ENCODE assay signal across 24 mouse cellular contexts in genomic region chr2:62619679-62620078, GRCm38 (mm10). TPM values are rescaled to one million over a fixed set of nuclear protein-coding genes. Genes with fewer than 3 reads are reported as not detected.
DNase-seq lines count a peak whose midpoint lies in the region; ATAC-seq and TF ChIP-seq lines count a peak whose summit lies in the region.
"Had no signal": no experiment of that assay in that cellular context is flagged by ENCODE, and none has a peak within 500 bp of the region (broad histone marks: within the 10 kb centered on the region; RNA-seq: fewer than 3 reads in every experiment).

No protein-coding gene starts in this region.

- ATAC-seq in liver, embryonic 15.5 days (ENCODE audit: insufficient read depth): peak; percentile 80
- no peak for ATAC-seq in megakaryocyte, adult 5-6 weeks (ENCODE audit: poor library complexity, severe bottlenecking)
- ATAC-seq: forebrain, embryonic 13.5 days; hindbrain, embryonic 16.5 days; midbrain, embryonic 13.5 days had no signal

- intact Hi-C loops in gastrocnemius, adult 2 months (cut with DNase I): no loop called here

- H3K9ac ChIP-seq in MEL (ENCODE audit: control insufficient read depth, low read depth, low read length, poor library complexity, severe bottlenecking): peak overlapping the region; percentile 44
- H3K9ac ChIP-seq in liver, embryonic 15.5 days: peak overlapping the region; percentile 46
- H3K9ac ChIP-seq: embryonic facial prominence, embryonic 13.5 days; forebrain, embryonic 13.5 days; heart, embryonic 13.5 days; midbrain, embryonic 13.5 days; neural tube, embryonic 13.5 days had no signal

- H3K9me3 ChIP-seq in MEL (replicated peaks; ENCODE audit: insufficient read depth, low read length): no peaks in the 10 kb centered on the region
- H3K9me3 ChIP-seq in liver, embryonic 15.5 days (replicated peaks): no peaks in the 10 kb centered on the region
- H3K9me3 ChIP-seq: embryonic facial prominence, embryonic 13.5 days; forebrain, embryonic 13.5 days; heart, embryonic 13.5 days; midbrain, embryonic 13.5 days; neural tube, embryonic 13.5 days had no signal

- no peaks in the 10 kb centered on the region for H3K27me3 ChIP-seq in MEL (ENCODE audit: control insufficient read depth in 1 of 2, insufficient read depth in 2 of 2, low read length in 2 of 2)
- H3K27me3 ChIP-seq in liver, embryonic 15.5 days: no peaks in the 10 kb centered on the region
- H3K27me3 ChIP-seq: embryonic facial prominence, embryonic 13.5 days; forebrain, embryonic 13.5 days; heart, embryonic 13.5 days; midbrain, embryonic 13.5 days; neural tube, embryonic 13.5 days had no signal

- DNase-seq in MEL (ENCODE audit: low read depth, low spot score) (peak; percentile 66), liver (peak; percentile 72)
- DNase-seq in c-Kit-negative CD71-positive TER-119-positive erythroid progenitor cells, embryonic 14.5 days (ENCODE audit: low read depth, low spot score): peak; percentile 69
- no peak for DNase-seq in kidney, postnatal 10 days
- DNase-seq in kidney, postnatal 36 days: no peak
- DNase-seq in gastrocnemius, adult 2 months: no peak
- DNase-seq: adrenal gland, postnatal 36 days; cerebellum, adult 11 months; cerebellum, adult 9-10 months; gastrocnemius, postnatal 36 days; heart, adult 18-20 months; heart, postnatal 14 days; kidney, adult 18-20 months; lung, postnatal 4 days; thymus, postnatal 14 days had no signal

- TF ChIP-seq EP300 in MEL (IDR thresholded peaks at IDR 0.05; ENCODE audit: low read depth in 1 of 2, low read length in 2 of 2): peak in 1 of 2 experiments; percentile 75; a peak in 2 of 4 replicates

- no peak for TF ChIP-seq CTCF in MEL (IDR thresholded peaks at IDR 0.05 in 2 of 3, conservative IDR thresholded peaks at IDR 0.05 in 1 of 3; ENCODE audit: control insufficient read depth in 1 of 3, insufficient read depth in 1 of 3, low read depth in 2 of 3, low read length in 3 of 3, poor library complexity in 1 of 3, severe bottlenecking in 1 of 3)
- TF ChIP-seq CTCF in gastrocnemius, adult 2 months (IDR thresholded peaks at IDR 0.05): no peak

- H3K4me2 ChIP-seq in liver, embryonic 15.5 days: peak overlapping the region; percentile 56
- H3K4me2 ChIP-seq: embryonic facial prominence, embryonic 13.5 days; forebrain, embryonic 13.5 days; heart, embryonic 13.5 days; midbrain, embryonic 13.5 days; neural tube, embryonic 13.5 days had no signal

- TF ChIP-seq POLR2A in MEL (IDR thresholded peaks at IDR 0.05; ENCODE audit: control insufficient read depth in 1 of 2, insufficient read depth in 1 of 2, low read depth in 1 of 2, low read length in 2 of 2, poor library complexity in 1 of 2): no peak; a peak in 1 of 4 replicates

- H3K4me1 ChIP-seq in MEL (ENCODE audit: control insufficient read depth in 1 of 2, insufficient read depth in 2 of 2, low read length in 2 of 2): peaks cover 27 to 34% of the 10 kb centered on the region in 2 experiments
- peaks cover 39% of the 10 kb centered on the region for H3K4me1 ChIP-seq in liver, embryonic 15.5 days (replicated peaks)
- H3K4me1 ChIP-seq: heart, embryonic 13.5 days; neural tube, embryonic 13.5 days had no signal

- no peaks in the 10 kb centered on the region; the same call in 1 of the 2 replicates for H3K79me2 ChIP-seq in MEL (ENCODE audit: control insufficient read depth, insufficient read depth, low read length, poor library complexity)

- no peak overlapping the region for H3K4me3 ChIP-seq in MEL (ENCODE audit: control insufficient read depth in 1 of 2, insufficient read depth in 1 of 2, low read depth in 2 of 2, low read length in 2 of 2)
- H3K4me3 ChIP-seq in liver, embryonic 15.5 days (replicated peaks): 0 out of 2 replicates have a peak overlapping the region, but pooled peaks have one; percentile 14
- H3K4me3 ChIP-seq in gastrocnemius, adult 2 months: no peak overlapping the region
- H3K4me3 ChIP-seq: embryonic facial prominence, embryonic 13.5 days; forebrain, embryonic 13.5 days; heart, embryonic 13.5 days; midbrain, embryonic 13.5 days; neural tube, embryonic 13.5 days had no signal

- WGBS in liver, embryonic 15.5 days (ENCODE audit: insufficient replicate concordance): 17% methylated on average over 2 of the region's 2 CpGs

- TF ChIP-seq RAD21 in MEL (IDR thresholded peaks at IDR 0.05; ENCODE audit: low read depth, low read length): no peak

- peak overlapping the region; percentile 96 for H3K27ac ChIP-seq in MEL (ENCODE audit: control insufficient read depth, low read depth, low read length)
- H3K27ac ChIP-seq in liver, embryonic 15.5 days (replicated peaks): peak overlapping the region; percentile 92
- no peak overlapping the region for H3K27ac ChIP-seq in gastrocnemius, adult 2 months
- H3K27ac ChIP-seq: embryonic facial prominence, embryonic 13.5 days; forebrain, embryonic 13.5 days; heart, embryonic 13.5 days; kidney, postnatal 0 days; midbrain, embryonic 13.5 days; neural tube, embryonic 13.5 days had no signal

- H3K36me3 ChIP-seq in MEL (ENCODE audit: control insufficient read depth in 1 of 2, insufficient read depth in 2 of 2, low read length in 2 of 2): peaks cover 2 to 52% of the 10 kb centered on the region in 2 experiments; a peak in 3 of 4 replicates
- peaks cover 4% of the 10 kb centered on the region; the same call in 1 of the 2 replicates for H3K36me3 ChIP-seq in liver, embryonic 15.5 days (replicated peaks)
- H3K36me3 ChIP-seq: embryonic facial prominence, embryonic 13.5 days; heart, embryonic 13.5 days; midbrain, embryonic 13.5 days; neural tube, embryonic 13.5 days had no signal

TF ChIP-seq in MEL, 35 proteins besides CTCF, POLR2A, EP300 and RAD21:
- TF ChIP-seq TBP (IDR thresholded peaks at IDR 0.05; ENCODE audit: low read depth, low read length) (peak; percentile 30; the same call in 1 of the 2 replicates), HCFC1 (IDR thresholded peaks at IDR 0.05; ENCODE audit: low read depth, low read length) (no peak), ZKSCAN1 (IDR thresholded peaks at IDR 0.05; ENCODE audit: low read depth, low read length) (no peak), MAX (IDR thresholded peaks at IDR 0.05; ENCODE audit: low read length) (no peak), TCF12 (IDR thresholded peaks at IDR 0.05; ENCODE audit: low read depth, low read length) (peak; percentile 60; the same call in 1 of the 2 replicates), NELFE (IDR thresholded peaks at IDR 0.05; ENCODE audit: low read depth, low read length) (no peak), GABPA (IDR thresholded peaks at IDR 0.05; ENCODE audit: low read depth, low read length) (no peak), MEF2A (IDR thresholded peaks at IDR 0.05; ENCODE audit: extremely low read depth, insufficient replicate concordance, low read depth, low read length, poor library complexity, severe bottlenecking) (no peak), ETS1 (IDR thresholded peaks at IDR 0.05; ENCODE audit: low read depth, low read length) (no peak; the same call in 1 of the 2 replicates), MYC (IDR thresholded peaks at IDR 0.05; ENCODE audit: low read depth, low read length) (no peak), SMC3 (IDR thresholded peaks at IDR 0.05; ENCODE audit: low read depth, low read length) (no peak), TAL1 (IDR thresholded peaks at IDR 0.05; ENCODE audit: low read length) (peak; percentile 64), JUND (IDR thresholded peaks at IDR 0.05; ENCODE audit: low read depth, low read length) (no peak), ZNF384 (IDR thresholded peaks at IDR 0.05; ENCODE audit: low read depth, low read length) (no peak), KAT2A (conservative IDR thresholded peaks at IDR 0.05; ENCODE audit: low read depth, low read length) (no peak), RCOR1 (IDR thresholded peaks at IDR 0.05; ENCODE audit: low read depth, low read length) (no peak), NRF1 (IDR thresholded peaks at IDR 0.05; ENCODE audit: insufficient read depth, low read depth, low read length, poor library complexity, severe bottlenecking) (no peak), GATA1 (IDR thresholded peaks at IDR 0.05; ENCODE audit: low read depth, low read length) (0 out of 2 replicates have a peak, but pooled peaks have one; percentile 31), POLR2AphosphoS2 (IDR thresholded peaks at IDR 0.05; ENCODE audit: low read length) (no peak), POLR2AphosphoS5 (IDR thresholded peaks at IDR 0.05; ENCODE audit: borderline replicate concordance, low read depth, low read length) (no peak), ELF1 (IDR thresholded peaks at IDR 0.05; ENCODE audit: low read depth, low read length) (no peak)

RNA-seq across cellular contexts. Expression of gene Ifih1, which starts 26.4 kb away (rescaled TPM):
- 11.4 and 12.8 TPM in 2 replicates for total RNA-seq in MEL (2012; rRNA removed)
- polyA plus RNA-seq in MEL (2012; ENCODE audit: insufficient read depth in 1 of 2, insufficient read length in 2 of 2, low read depth in 1 of 2, low replicate concordance in 2 of 2, missing spikeins in 1 of 2): 10 to 100 TPM; 41.5 to 71.9 TPM
- polyA plus RNA-seq in liver, embryonic 15.5 days (2015; fragmentation: Nextera tagmentation; extraction: Ambion mirVana): 3.3 and 4.8 TPM in 2 replicates
- total RNA-seq in gastrocnemius, adult 2 months (2021): 1 to 10 TPM; 2.0 to 3.2 TPM
- 20.2 and 23.3 TPM in 2 replicates for total RNA-seq in megakaryocyte, adult 5-6 weeks (2015)
- 24.7 and 27.7 TPM in 2 replicates for total RNA-seq in megakaryocyte, adult 5-6 weeks (2017)

RNA-seq across cellular contexts. Expression of gene Gca, which starts 44.4 kb away (rescaled TPM):
- total RNA-seq in MEL (2012; rRNA removed): 6.2 and 9.0 TPM in 2 replicates
- 10 to 100 TPM in 1 of 2 experiments, not detected in 1; 17.9 TPM for polyA plus RNA-seq in MEL (2012; ENCODE audit: insufficient read depth in 1 of 2, insufficient read length in 2 of 2, low read depth in 1 of 2, low replicate concordance in 2 of 2, missing spikeins in 1 of 2)
- 4.0 and 4.7 TPM in 2 replicates for polyA plus RNA-seq in liver, embryonic 15.5 days (2015; fragmentation: Nextera tagmentation; extraction: Ambion mirVana)
- total RNA-seq in gastrocnemius, adult 2 months (2021): 1 to 10 TPM; 2.6 to 4.4 TPM
- total RNA-seq in megakaryocyte, adult 5-6 weeks (2015): 22.8 and 31.9 TPM in 2 replicates
- 12.0 and 13.7 TPM in 2 replicates for total RNA-seq in megakaryocyte, adult 5-6 weeks (2017)

RNA-seq across cellular contexts. Expression of gene Fap, which starts 45.8 kb away (rescaled TPM):
- 0.07 and 0.23 TPM in 2 replicates for total RNA-seq in MEL (2012; rRNA removed)
- polyA plus RNA-seq in MEL (2012; ENCODE audit: insufficient read depth in 1 of 2, insufficient read length in 2 of 2, low read depth in 1 of 2, low replicate concordance in 2 of 2, missing spikeins in 1 of 2): under 1 TPM in 1 of 2 experiments, not detected in 1; 0.17 TPM
- 0.54 and 0.66 TPM in 2 replicates for polyA plus RNA-seq in liver, embryonic 15.5 days (2015; fragmentation: Nextera tagmentation; extraction: Ambion mirVana)
- total RNA-seq in gastrocnemius, adult 2 months (2021): 1 to 10 TPM; 3.8 to 7.2 TPM
- total RNA-seq in megakaryocyte, adult 5-6 weeks (2015): 1.9 and 3.4 TPM in 2 replicates
- 0.33 and 1.1 TPM in 2 replicates for total RNA-seq in megakaryocyte, adult 5-6 weeks (2017)

Comparison
In these comparisons a context has a peak if more than half of its experiments do, and no peak if none do; other contexts are left out.
1. DNase-seq: peak in MEL (single experiment), c-Kit-negative CD71-positive TER-119-positive erythroid progenitor cells, embryonic 14.5 days (single experiment) and liver (single experiment); none in kidney, postnatal 10 days (single experiment), kidney, postnatal 36 days (0 of 2) and gastrocnemius, adult 2 months (single experiment).